Mouse (Mus musculus) MEL (cell line): ENCODE measurements around the gene A030005K14Rik.

Experiments used
- CTCF ChIP-seq, 3 experiments: IDR thresholded peaks in 2 of 3; conservative IDR thresholded peaks in 1 of 3; 2 replicates each; pipeline ENCODE4 v1.5.1; 2011 to 2012; ENCODE audit warnings: low read length in 3 of 3, low read depth in 2 of 3, mild to moderate bottlenecking in 2 of 3, improper control_type of control experiment in 1 of 3, inconsistent platforms in 1 of 3, mixed read lengths in 1 of 3, moderate library complexity in 1 of 3; ENCODE audit not compliant: control insufficient read depth in 1 of 3, insufficient read depth in 1 of 3, poor library complexity in 1 of 3, severe bottlenecking in 1 of 3
- EP300 ChIP-seq, 2 experiments: IDR thresholded peaks; 2 replicates each; pipeline ENCODE4 v1.6.1; 2011; ENCODE audit warnings: improper control_type of control experiment in 2 of 2, low read length in 2 of 2, low read depth in 1 of 2, mild to moderate bottlenecking in 1 of 2
- GABPA ChIP-seq: IDR thresholded peaks from 2 replicates; pipeline ENCODE4 v1.6.1; 2012; ENCODE audit warnings: low read depth, mild to moderate bottlenecking, inconsistent platforms, low read length, improper control_type of control experiment, moderate library complexity
- GATA1 ChIP-seq: IDR thresholded peaks from 2 replicates; pipeline ENCODE4 v1.6.1; 2011; ENCODE audit warnings: low read depth, low read length, improper control_type of control experiment
- HCFC1 ChIP-seq: IDR thresholded peaks from 2 replicates; pipeline ENCODE4 v1.6.1; 2012; ENCODE audit warnings: low read depth, mild to moderate bottlenecking, inconsistent platforms, low read length, improper control_type of control experiment, moderate library complexity
- KAT2A ChIP-seq: conservative IDR thresholded peaks from 2 replicates; pipeline ENCODE4 v1.6.1; 2012; ENCODE audit warnings: low read depth, low read length, improper control_type of control experiment, inconsistent platforms
- MYC ChIP-seq: IDR thresholded peaks from 2 replicates; pipeline ENCODE4 v1.6.1; 2011; ENCODE audit warnings: low read depth, mild to moderate bottlenecking, low read length, improper control_type of control experiment, moderate library complexity
- POLR2A ChIP-seq, 2 experiments: IDR thresholded peaks; 2 replicates each; pipeline ENCODE4 v1.6.1; 2011 to 2012; ENCODE audit warnings: low read length in 2 of 2, mild to moderate bottlenecking in 2 of 2, control low read depth in 1 of 2, improper control_type of control experiment in 1 of 2, low read depth in 1 of 2, moderate library complexity in 1 of 2; ENCODE audit not compliant: control insufficient read depth in 1 of 2, insufficient read depth in 1 of 2, poor library complexity in 1 of 2
- RAD21 ChIP-seq: IDR thresholded peaks from 2 replicates; pipeline ENCODE4 v1.6.1; 2011; ENCODE audit warnings: mild to moderate bottlenecking, low read depth, low read length, improper control_type of control experiment
- USF2 ChIP-seq, 2 experiments: IDR thresholded peaks; 2 replicates each; pipeline ENCODE4 v1.6.1; 2011 to 2012; ENCODE audit warnings: improper control_type of control experiment in 2 of 2, low read length in 2 of 2, borderline replicate concordance in 1 of 2, inconsistent platforms in 1 of 2, low read depth in 1 of 2, mild to moderate bottlenecking in 1 of 2; ENCODE audit not compliant: insufficient read depth in 1 of 2

DNA sequence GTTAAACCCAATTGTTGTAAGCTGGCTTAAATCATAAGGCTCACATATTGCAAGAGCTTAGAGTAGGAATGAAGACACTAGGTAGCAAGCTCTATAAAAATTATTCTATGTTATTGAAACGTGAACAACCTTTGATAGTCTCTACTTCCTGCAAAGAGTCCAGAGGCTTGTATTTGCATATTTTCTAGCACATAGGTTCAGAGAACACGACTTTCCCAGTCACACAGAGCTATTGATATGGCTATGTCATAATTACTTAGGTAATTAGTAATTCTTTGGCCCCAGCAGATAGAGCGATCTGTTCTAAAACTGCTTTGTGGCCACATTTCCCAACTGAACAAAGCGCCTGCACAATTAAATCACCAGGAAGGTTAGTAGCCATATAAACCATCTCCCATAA lies 37.8 kb upstream of the A030005K14Rik start:
- TF ChIP-seq HCFC1 (no peak), CTCF (IDR thresholded peaks at IDR 0.05 in 2 of 3, conservative IDR thresholded peaks at IDR 0.05 in 1 of 3; ENCODE audit: control insufficient read depth in 1 of 3, insufficient read depth in 1 of 3, low read depth in 2 of 3, low read length in 3 of 3, poor library complexity in 1 of 3, severe bottlenecking in 1 of 3) (no peak), POLR2A (IDR thresholded peaks at IDR 0.05; ENCODE audit: control insufficient read depth in 1 of 2, insufficient read depth in 1 of 2, low read depth in 1 of 2, low read length in 2 of 2, poor library complexity in 1 of 2) (no peak), RAD21 (no peak), MYC (no peak), USF2 (IDR thresholded peaks at IDR 0.05; ENCODE audit: borderline replicate concordance in 1 of 2, insufficient read depth in 1 of 2, low read depth in 1 of 2, low read length in 2 of 2) (no peak), EP300 (IDR thresholded peaks at IDR 0.05; ENCODE audit: low read depth in 1 of 2, low read length in 2 of 2) (no peak), KAT2A (no peak), GABPA (no peak), GATA1 (no peak)
